ENCODE assay signal across 8 mouse cellular contexts in the genomic region with DNA sequence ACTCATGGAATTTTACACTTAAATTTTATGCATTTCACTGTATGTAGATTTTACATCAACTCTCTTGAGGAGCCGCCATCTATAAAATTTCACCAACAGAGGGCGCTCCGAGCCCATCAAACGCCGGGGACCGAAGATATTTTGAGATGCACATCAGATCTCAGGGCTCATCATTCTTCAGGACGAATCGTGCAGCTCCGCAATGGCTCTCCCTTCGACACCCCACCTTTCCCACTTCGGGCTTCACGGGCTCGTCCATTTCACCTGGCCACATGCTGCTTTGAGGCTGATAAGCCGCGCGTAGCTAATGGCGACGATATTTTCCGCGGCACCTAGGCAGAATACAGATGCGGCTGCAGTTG. TPM values are rescaled to one million over a fixed set of nuclear protein-coding genes. Genes with fewer than 3 reads are reported as not detected.
DNase-seq lines count a peak whose midpoint lies in the region; ATAC-seq and TF ChIP-seq lines count a peak whose summit lies in the region.

No protein-coding gene starts in this region.

- TF ChIP-seq POLR2A in lung, adult 2 months (IDR thresholded peaks at IDR 0.05; ENCODE audit: borderline replicate concordance, extremely low read depth, low read depth, low read length), result no peak

- H3K9ac ChIP-seq in forebrain, postnatal 0 days, result peak overlapping the region; percentile 74

- no peaks in the 10 kb centered on the region for H3K36me3 ChIP-seq in G1E (replicated peaks)
- no peaks in the 10 kb centered on the region for H3K36me3 ChIP-seq in forebrain, postnatal 0 days (ENCODE audit: insufficient read depth)

- whole genome bisulfite sequencing in forebrain, postnatal 0 days, result under 1% methylated on average over 21 of the region's 21 CpGs
- under 1% methylated on average over 21 of the region's 21 CpGs for WGBS in lung, adult 2 months

- TF ChIP-seq CTCF in G1E (IDR thresholded peaks at IDR 0.05; ENCODE audit: low read depth, low read length), result 0 out of 2 replicates have a peak, but pooled peaks have one; percentile 7
- peak; percentile 84 for TF ChIP-seq CTCF in forebrain, postnatal 0 days (IDR thresholded peaks at IDR 0.05; ENCODE audit: low read depth)
- TF ChIP-seq CTCF in layer of hippocampus, adult 2 months (conservative IDR thresholded peaks at IDR 0.05), result peak; percentile 82
- peak; percentile 63 for TF ChIP-seq CTCF in lung, adult 2 months (IDR thresholded peaks at IDR 0.05; ENCODE audit: insufficient read depth, low read length)

- peaks cover 38% of the 10 kb centered on the region for H3K9me3 ChIP-seq in G1E (replicated peaks)
- no peaks in the 10 kb centered on the region for H3K9me3 ChIP-seq in forebrain, postnatal 0 days (ENCODE audit: low read length)

- ATAC-seq in G1E (ENCODE audit: extremely low read depth, insufficient number of reproducible peaks, low FRiP score, poor library complexity, severe bottlenecking), result no peak
- ATAC-seq in forebrain, postnatal 0 days, result peak; percentile 43
- peak; percentile 30; the same call in 1 of the 2 replicates for ATAC-seq in neutrophil, adult 5-6 weeks (ENCODE audit: extremely low read depth, insufficient number of reproducible peaks, low FRiP score, poor library complexity, severe bottlenecking)

- H3K27me3 ChIP-seq in G1E (ENCODE audit: insufficient read depth, low read length), result peaks cover 13% of the 10 kb centered on the region; the same call in 1 of the 2 replicates
- H3K27me3 ChIP-seq in forebrain, postnatal 0 days (ENCODE audit: insufficient read depth, low read length), result no peaks in the 10 kb centered on the region

- peak overlapping the region; percentile 100 for H3K4me2 ChIP-seq in forebrain, postnatal 0 days (ENCODE audit: low read depth)

- DNase-seq in G1E (ENCODE audit: low spot score), result peak; percentile 54
- DNase-seq in cerebellum, adult 11-12 months, result peak; percentile 75
- peak; percentile 96 for DNase-seq in forebrain, postnatal 0 days
- peak; percentile 81 for DNase-seq in heart, postnatal 4 days
- peak; percentile 54 to 74 for DNase-seq in layer of hippocampus, adult 2 months (ENCODE audit: low spot score in 2 of 2)
- DNase-seq in lung, adult 2 months, result peak; percentile 48
- DNase-seq in testis, postnatal 14 days (ENCODE audit: low spot score), result peak; percentile 38

- 0 out of 2 replicates have a peak, but pooled peaks cover 4% of the 10 kb centered on the region for H3K4me1 ChIP-seq in G1E (ENCODE audit: insufficient read depth, low read depth, low read length)
- peaks cover 7% of the 10 kb centered on the region; the same call in 1 of the 2 replicates for H3K4me1 ChIP-seq in forebrain, postnatal 0 days (ENCODE audit: insufficient read depth)
- H3K4me1 ChIP-seq in lung, adult 2 months (ENCODE audit: control insufficient read depth, insufficient read depth, low read length), result peaks cover 9% of the 10 kb centered on the region; the same call in 1 of the 2 replicates

- no peak overlapping the region for H3K4me3 ChIP-seq in G1E (ENCODE audit: low read depth, low read length)
- peak overlapping the region; percentile 71 for H3K4me3 ChIP-seq in forebrain, postnatal 0 days (ENCODE audit: low read depth, low read length)
- H3K4me3 ChIP-seq in layer of hippocampus, adult 2 months, result peak overlapping the region; percentile 83
- H3K4me3 ChIP-seq in lung, adult 2 months (replicated peaks; ENCODE audit: extremely low read depth, low read depth, low read length), result peak overlapping the region; percentile 19

- peak overlapping the region; percentile 85 for H3K27ac ChIP-seq in forebrain, postnatal 0 days (ENCODE audit: low read depth, low read length)
- H3K27ac ChIP-seq in layer of hippocampus, adult 2 months, result peak overlapping the region; percentile 88

RNA-seq across cellular contexts. Expression of a gene that starts 1.8 kb away (rescaled TPM):
- not detected in 2 replicates for total RNA-seq in G1E (2014; fragmentation: Nextera tagmentation)
- total RNA-seq in G1E (2017), result 0.06 and 0.16 TPM in 2 replicates
- 0.02 and 0.04 TPM in 2 replicates for polyA plus RNA-seq in G1E (2012)
- 24.6 and 33.7 TPM in 2 replicates for total RNA-seq in forebrain, postnatal 0 days (2014; rRNA removed)
- 2.6 and 3.4 TPM in 2 replicates for polyA plus RNA-seq in forebrain, postnatal 0 days (2015; fragmentation: Nextera tagmentation; extraction: Ambion mirVana)
- 10 to 100 TPM; 21.2 to 22.7 TPM for total RNA-seq in heart, postnatal 4 days (2021)
- total RNA-seq in layer of hippocampus, adult 2 months (2021), result 10 to 100 TPM; 21.3 to 23.8 TPM
- 2.0 and 3.6 TPM in 2 replicates for polyA plus RNA-seq in lung, adult 2 months (2012; rRNA removed)
- total RNA-seq in neutrophil, adult 5-6 weeks (2017), result 0.12 and 0.23 TPM in 2 replicates

Comparison
In these comparisons a context has a peak if more than half of its experiments do, and no peak if none do; other contexts are left out.
1. DNase-seq: peak in every context shown above with its lines; median percentile 96 in forebrain, postnatal 0 days; 81 in heart, postnatal 4 days; 75 in cerebellum, adult 11-12 months; 64 in layer of hippocampus, adult 2 months; 54 in G1E; 48 in lung, adult 2 months; 38 in testis, postnatal 14 days.
2. CTCF ChIP-seq: peak in every context shown above with its lines; median percentile 84 in forebrain, postnatal 0 days; 82 in layer of hippocampus, adult 2 months; 63 in lung, adult 2 months; 7 in G1E.
3. RNA of a gene that starts 1.8 kb away (total RNA-seq): 24.6 to 33.7 TPM in forebrain, postnatal 0 days, 21.3 to 23.8 TPM in layer of hippocampus, adult 2 months and 21.2 to 22.7 TPM in heart, postnatal 4 days; 0.12 to 0.23 TPM in neutrophil, adult 5-6 weeks and 0.06 to 0.16 TPM in G1E; every median in the first group is over 10 times any median in the second.